Mouse (Mus musculus) adrenal gland, adult 8-10 months (tissue): ENCODE results near the gene Tmem131. TPM values are rescaled to one million over a fixed set of nuclear protein-coding genes. Genes with fewer than 3 reads are reported as not detected.

Experiments
- DNase-seq: peaks from one replicate; pipeline ENCODE4 v3.0.0; 2022
- total RNA-seq, 4 experiments: library from RNA; stranded (reverse); gene quantifications; 2 replicates each; pipeline ENCODE4 v1.2.4; 2022

Gene Tmem131
- total RNA-seq, 4 experiments from 2014 or later = 38.4 to 51.7 (median 48.2) TPM

DNA sequence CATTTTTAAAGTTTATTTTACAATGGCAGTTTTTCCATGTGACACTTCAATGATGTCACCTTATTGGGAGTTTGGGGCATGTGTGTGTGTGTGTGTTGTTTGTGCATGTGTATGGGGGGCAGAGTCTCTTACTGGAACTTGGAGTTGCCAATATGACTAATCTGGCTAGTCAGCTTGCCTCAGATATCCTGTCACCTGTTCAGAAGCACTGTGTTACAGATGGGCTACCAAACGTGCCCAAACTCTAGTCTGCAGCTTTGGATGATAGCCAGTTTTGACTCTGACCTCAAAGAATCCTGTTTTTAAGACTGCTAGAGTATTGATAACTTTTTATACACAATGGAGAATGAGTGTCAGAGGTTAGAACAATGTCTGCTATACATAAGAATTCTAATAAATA is 64.3 kb downstream of the Tmem131 start:
- DNase-seq = no peak

DNA sequence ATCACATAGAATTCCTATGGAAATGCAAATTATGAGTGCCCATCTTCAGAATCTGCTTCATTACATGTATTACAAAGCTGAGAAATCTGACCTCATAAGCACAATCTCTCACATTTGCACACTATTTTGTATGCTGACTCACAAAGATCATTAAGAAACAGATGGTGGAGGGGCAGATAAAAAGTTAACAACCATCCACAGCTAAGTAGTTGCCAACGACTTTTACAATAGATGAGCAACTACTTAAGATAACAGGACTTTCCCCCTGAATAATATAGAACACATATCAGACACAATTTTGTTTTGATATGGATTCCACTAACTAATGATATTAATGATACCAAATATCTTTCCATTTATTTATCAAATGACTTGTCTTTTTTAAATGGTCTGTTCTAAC is 66.3 kb downstream of the Tmem131 start:
- no peak for DNase-seq

DNA sequence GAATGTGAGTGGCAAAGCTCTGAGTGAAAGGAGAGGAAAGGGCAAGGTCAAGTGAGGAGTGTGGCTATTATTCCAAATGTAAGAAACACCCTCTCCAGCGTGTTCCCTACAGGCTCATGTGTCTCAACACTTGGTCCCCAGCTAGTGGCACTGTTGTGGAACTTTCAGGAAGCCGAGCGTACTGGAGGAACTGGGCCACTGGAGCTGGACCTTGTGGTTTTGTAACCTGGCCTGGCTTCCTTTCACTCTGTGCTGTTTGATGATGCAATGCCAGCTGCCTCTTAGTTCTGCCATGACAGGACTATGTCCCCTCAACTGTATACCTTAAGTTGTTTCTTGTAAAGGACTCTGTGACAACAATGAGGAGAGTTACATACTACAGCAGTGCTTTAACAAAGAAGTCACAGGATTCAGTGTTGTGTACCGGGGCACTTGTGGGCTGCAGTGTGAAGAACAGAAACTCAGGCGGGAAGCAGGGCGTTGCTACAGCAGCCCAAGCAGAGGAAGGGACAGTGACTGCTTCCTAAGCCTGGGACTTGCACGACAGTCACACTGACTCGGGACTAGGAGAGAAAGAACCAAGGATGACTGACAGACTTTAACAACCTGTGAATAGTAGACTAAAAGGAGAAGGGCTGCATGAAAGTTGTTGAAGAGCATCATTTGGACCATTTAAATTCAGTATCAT is 68.4 kb downstream of the Tmem131 start:
- DNase-seq = peak; percentile 14

DNA sequence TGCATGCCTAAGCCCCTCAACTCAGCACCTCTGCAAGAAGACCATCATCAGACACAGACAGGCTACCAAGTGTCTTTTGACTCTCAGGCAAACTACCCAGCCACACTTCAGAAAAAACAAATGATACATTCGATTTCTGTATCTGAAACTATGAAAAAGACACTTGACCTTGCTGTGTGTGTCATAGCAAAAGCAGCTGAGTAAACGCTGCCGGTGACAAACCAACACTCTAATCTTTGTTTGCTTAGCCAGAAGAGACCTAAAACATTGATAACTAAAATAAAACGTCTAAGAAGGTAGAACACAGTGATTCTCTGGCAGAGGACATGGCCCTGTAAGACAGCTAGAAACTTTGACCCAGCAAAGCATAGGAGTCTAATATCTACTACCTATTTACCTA is 72.2 kb downstream of the Tmem131 start:
- no peak for DNase-seq

DNA sequence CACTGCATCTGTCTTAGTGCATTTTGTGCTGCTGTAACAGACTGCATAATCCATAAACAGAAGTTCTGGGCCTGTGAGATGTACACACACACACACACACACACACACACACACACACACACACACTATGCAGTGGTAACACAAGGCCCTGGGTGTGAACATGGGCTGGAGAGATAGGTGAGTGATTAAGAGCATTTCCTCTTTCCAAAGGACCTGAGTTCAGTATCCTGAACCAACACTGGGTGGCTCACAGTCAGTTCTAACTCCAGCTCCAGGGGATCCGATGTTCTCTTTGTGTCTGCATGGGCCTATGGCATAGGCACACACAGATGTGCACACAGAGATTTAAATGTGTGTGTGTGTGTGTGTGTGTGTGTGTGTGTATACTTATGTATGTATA is 72.9 kb downstream of the Tmem131 start:
- no peak for DNase-seq

DNA sequence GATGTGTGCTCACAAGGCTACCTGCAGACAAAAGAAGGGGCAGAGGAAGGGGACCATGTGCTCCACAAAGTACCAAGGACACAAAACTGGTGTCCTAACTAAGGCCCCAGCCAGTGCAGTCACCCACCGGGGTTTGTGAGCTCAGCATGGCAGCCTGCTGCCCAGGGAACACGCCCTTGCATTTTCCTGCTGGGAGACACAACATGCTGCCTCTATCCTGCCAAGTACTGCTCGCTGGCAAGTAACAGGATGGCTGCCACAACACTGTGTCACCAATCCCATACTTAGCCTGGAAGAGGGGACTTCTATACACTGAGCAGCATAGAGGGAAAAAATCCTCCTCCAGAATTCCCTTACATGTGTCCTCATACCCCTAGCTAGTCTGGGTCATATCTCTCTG is 78.7 kb downstream of the Tmem131 start:
- DNase-seq = no peak

DNA sequence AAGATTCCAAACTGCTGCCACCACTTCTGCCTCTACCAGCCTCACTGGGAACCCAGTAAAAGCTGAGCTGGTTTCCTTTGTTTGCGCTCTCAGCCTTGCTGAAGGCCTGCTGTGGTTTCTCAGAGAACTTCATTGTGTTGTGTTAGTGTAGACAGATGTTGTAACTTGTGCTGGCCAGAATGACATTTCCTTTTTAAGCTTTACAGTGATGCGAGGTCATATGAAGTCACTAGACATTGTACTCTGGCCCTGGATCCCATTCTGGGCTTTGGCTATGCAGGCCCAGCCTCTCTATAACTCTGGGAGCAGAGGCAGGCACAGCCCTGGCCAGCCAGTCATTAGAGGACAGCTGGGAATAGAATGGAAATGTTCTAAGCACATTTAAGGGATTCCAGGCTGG is 81.7 kb downstream of the Tmem131 start:
- no peak for DNase-seq

DNA sequence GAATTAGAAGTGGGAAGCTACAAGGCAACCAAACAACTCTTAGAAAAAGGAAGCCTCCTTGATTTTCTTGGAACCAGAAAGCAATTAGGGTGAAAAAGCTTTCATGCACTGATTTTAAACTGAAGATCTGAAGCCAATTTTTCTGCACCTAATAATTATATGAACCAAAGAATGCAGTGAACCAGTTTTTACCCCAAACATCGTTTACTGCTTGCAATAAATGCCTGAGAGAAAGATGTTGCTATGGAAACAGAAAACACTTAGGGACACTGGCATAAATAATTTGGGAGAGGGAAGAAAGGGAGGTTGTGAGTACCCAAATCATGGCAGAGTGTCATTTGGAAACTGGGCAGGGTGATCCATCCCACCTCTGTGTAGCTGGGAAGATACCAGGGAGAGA is 82.6 kb downstream of the Tmem131 start:
- DNase-seq = no peak

DNA sequence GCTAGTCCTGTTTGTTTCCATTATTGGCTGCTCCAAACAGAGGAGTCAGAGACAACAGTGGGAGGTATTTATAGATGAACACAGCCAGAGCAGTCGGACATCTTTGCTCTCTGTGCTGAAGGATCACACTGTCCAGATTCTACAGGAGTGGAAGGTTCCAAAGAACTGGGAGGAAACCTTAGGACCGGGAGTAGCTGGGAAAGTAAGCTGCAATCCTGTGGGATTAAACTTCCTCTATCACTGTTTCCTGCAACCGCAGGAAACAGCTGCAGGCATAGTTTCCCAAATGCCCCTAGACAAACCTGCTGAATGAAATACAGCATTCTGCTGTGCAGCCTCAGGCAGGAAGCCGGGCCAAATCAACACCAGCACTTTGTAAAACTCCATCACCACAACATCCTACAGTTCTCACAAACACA is 83.0 kb downstream of the Tmem131 start:
- DNase-seq = no peak

DNA sequence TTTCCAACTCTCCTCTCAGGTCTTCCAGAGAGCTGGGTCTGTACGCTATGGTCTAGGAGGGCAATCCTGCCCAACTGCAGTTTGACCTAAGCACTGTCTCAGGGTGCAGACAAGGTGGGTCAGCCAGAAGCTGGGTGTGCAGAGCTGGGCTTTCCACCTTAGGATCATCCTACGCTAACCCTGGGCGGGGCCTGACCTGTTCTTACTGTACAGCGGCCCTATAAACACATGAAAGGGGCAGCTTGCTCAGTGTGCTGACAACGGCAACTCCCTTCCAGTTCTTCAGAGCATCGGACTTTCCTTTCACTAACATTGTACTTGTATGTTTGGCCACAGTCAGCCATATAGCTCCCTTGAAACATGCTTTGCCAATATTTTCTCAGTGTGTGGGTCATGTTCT is 86.4 kb downstream of the Tmem131 start:
- DNase-seq = no peak

DNA sequence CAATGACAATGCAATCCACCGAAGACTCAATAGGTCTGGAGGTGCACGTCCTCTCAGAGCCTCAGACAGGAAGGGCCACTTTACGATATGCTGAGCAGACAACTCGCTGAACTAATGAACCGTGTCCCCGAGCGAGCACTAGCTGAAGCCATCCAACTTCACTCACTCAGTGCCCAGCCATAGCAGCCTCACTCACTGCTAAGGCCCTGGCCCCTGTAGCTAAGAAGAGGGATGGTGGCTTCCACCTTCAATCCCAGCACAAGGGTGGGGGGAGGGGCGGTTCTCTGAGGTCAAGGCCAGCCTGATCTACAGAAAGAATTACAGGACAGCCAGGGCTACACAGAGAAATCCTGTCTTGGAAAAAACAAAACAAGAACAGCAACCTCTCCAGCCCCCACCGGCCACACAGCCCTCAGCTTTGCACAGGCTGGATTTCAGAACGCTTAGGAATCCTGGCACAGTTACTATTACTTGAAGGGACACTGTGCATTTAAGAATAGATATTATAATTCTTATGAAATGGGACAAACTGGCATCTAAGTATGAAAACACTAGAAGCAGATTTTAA is 89.2 kb downstream of the Tmem131 start:
- DNase-seq = no peak

DNA sequence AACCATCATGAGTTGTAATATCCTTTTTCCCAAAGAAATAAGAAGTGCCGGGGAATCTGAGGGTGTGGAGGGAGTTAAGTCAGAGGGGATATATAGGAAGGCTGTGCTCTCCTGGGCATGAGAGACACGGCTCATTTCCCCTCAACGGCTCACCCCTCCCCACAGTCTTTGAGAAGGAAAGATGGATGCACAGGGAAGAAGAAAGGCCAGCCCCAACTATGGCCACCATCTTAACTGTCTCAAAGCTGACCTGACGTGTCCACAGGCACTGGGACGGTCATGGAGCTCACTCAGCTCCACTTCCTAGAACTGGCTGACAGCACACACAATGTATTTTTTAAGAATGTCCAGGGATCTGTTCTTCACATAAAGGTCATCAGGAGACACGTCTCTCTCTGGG is 91.4 kb downstream of the Tmem131 start:
- DNase-seq = no peak

DNA sequence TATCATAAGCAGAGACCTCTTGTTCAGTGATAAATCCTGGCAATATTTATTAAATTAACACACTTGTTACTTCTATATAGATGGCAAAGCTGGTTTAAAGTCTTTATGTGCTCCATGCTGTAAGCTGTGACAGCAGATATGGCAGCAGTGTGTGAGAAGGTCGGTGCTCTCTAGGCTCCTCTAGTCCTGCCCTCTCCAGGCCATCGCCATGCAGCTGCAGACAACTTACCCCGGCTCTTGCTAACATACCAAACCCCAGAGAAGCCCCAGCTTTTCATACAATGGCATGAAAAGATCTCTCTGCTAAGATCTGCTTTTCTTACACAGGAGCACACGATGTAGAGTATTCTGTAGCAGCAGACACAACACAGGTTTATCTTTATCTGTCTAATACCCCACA is 92.1 kb downstream of the Tmem131 start:
- DNase-seq = no peak

DNA sequence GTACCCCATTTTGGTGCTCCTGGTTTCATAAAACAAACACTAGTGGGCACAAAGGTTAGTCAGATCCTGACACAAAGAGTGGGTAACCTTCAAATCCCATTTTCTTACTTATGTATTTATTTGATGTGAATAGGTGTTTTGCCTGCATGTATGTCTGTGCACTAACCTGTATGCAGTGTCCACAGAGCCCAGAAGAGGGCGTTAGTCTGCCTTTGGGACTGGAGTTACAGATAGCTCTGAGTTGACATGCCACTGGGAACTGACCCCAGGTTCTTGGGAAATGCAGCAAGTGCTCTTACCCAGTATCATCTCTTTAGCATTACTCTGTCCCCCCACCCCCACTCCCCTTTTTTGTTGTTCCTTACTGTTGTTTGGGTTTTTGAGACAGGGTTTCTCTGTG is 95.4 kb downstream of the Tmem131 start:
- no peak for DNase-seq

DNA sequence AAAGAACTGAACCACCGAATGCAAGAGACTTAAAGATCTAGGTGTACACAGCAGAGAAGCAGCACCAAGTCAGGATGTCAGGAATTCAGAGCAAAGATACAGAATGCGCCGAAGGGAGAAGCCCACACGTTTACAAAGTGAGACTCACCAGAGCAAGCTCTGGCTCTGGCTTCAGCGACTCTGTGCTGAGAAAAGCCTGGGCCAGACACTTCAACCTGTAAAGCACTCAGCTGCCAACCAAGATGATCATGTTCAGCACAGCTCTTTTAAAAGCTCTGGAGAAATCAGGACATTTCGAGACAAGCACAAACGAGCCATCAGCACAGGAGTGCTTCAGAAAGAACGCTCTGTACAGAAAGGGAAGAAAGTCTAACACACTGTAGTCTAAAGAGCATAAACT is 96.2 kb downstream of the Tmem131 start:
- no peak for DNase-seq

DNA sequence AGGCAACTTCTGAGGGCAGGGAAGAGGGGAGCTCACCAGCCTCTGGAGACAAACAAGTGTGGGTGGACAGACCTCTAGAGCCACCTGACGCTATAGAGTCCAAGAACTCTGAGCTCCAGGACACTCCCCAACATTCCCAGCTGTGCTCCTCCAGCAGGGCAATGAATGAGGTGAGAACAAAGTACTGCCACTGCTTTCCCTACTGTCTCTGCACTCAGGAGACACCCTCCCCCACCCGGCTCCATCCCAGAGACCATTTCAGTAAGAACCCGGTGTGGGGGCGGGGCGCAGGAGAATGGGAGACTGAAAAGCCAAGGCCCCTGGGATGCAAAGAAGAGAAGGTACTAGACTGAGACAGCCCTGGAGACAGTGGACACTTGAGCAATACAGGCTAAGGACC is 98.4 kb downstream of the Tmem131 start:
- no peak for DNase-seq

DNA sequence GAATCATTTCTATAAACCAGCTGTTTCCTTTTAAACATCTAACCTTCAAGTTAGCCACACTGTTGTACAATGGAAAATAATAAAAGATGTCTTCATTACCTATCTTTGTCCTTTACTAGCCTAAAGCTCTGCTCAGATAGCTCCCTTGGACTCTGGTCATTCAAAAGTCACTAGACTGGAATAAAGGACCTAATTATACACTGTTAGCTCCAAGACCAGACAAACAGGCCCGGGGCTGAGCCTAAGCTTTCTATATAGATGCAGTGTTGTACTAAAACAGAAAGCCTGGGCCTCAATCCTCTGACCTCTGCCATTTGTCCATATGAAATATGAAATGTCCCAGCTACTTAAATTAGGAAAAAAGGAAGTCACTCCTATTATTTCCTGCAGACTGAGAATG is 101.7 kb downstream of the Tmem131 start:
- DNase-seq = no peak

DNA sequence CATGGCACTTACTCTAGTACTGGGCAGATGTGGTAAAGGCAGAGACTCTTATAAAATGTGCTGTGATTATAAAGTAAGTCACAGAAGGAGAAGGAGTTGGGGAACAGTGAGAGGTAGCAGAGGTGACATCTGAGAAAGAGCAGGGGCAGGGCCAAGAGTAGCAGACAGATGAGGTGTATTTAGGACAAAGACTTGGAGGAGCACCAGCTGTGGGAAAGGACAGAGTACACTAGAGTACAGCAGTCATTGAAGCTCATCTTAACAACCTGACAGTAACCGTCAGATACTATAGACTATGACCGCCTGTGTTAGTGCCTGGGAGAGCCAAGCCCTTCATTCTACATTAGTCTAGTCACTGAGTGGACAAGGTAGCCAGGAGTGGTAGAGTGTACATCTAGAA is 102.5 kb downstream of the Tmem131 start:
- no peak for DNase-seq

DNA sequence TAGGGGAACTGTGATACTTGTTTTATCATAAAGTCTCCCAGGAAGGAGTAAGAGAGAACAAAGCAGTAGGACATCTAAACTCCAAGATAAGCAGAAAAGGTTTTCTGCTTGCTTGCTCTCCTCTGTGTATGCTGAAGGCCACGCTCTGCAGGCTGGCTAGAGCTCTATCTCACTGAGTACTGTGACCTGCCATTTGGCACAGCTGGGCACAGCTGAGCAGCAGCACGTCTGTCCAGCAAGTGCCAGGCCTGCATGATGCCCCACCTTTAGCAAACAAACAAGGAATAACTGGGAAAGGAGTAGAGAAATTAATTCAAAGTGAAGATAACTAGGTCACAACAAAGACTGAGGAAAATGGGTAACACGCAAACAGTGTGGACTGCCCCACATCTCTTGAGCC is 103.6 kb downstream of the Tmem131 start:
- DNase-seq = no peak

DNA sequence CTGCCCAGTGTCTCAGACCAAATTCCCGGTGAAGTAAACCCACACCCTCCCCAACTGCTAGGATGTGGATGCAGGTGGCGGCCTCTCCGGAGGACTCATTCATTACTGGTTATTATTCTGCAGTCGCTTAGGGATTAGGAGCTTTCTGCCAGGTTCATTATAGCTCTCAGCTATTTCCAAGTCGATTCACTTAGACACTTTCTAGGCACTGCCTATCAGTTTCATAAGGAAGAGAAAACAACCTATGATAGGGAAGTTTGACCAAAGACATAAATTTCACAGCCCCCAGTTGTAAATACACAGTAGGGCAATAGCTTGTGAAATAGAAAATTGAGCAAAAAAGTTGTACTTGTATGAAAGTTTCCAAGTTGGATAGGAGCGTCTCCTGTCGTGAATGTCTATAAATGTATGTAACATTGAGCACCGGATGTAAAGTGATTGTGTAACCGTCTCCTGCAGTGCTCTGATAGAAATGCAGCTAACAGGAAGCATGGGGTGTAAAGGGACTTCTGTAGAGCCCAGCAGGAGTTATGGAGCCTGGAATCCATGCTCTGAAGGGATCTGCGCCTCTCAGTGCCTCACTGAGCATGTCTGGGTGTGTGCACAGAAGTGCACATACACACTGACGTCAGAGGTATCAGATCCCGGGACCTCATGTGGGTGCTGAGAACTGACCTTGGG is 107.1 kb downstream of the Tmem131 start:
- no peak for DNase-seq

DNA sequence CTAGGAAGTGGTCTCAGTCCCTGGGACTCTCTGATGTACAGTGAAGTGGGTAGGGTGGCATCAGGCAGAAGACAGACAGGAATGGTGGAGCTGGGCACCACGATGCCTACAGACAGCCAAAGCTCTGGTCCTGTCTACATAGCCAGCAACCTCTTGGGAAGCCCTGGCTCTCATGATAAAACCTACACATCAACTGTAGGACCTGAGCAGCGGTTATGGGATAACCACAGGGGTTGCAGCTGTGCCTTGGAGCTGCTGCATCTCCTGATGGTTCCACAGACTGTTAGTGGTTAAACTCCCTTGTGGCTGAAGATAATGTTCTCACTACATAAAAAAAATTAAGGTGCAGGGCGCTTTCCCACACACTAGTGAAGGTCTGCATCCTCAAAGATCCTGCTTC is 107.9 kb downstream of the Tmem131 start:
- no peak for DNase-seq

DNA sequence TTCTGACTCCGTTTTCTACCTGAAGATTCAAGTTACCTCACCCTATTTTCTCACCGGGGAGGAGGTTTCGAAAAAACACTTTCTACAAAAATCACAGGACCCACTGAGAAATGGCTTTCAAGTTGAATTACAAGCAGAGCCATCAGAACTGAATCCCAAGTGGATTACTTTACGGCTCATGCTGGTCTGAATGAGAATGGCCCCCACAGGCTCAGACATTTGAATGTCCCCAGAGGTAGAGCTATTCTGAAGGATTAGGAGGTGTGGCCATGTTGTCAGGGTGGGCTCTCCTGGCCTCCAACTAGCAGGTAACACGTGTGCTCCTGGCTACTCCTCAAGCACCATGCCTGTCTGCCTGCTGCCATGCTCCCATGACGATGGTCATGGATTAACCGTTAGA is 109.4 kb downstream of the Tmem131 start:
- DNase-seq = no peak

DNA sequence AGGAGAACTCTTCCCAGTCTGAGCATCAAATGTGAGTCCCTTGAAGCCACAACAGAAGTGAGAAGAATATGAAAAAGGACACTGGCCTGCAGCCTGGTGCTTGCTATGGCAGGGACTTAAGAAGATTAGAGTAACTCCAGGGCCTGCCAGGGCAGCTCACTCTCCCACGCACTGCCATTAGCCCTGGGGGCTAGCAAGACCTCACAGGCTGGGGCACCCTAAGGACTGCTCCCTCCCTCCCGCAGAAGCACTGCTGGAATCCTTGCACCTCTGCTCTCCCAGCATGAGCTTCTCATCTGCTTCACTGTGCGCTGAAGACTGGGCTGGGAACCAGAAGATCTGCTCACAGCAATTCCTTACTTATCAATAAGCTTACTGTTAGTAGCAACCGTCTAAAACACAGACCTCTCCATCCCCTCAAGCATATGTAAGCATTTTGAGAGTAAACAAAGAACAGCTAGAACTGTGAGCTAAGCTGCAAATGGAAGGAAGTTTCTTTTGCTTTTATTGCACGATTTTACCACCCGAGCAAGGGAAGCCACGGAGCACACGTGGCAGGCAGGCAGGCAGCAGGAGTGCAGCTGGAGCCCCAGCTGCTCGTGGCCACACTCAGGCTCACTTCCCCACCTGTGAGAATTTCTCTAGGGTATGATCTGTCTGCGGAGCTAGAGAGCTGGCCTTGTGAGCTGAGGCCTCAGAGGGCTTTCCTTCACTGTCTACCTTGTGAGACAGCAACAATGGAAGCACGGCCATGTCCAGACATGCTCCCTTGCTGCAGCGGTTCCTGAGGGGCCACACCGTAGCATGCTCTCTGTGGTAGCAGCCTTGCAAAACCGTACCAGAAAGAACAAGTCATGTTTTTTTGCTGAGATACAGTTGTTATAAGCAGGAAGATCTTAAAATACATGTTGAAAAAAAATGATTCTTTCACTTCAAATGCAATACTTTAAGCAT is 112.3 kb downstream of the Tmem131 start:
- DNase-seq = no peak
